Mouse (Mus musculus): ENCODE data around the gene Atp8a1.

DNA sequence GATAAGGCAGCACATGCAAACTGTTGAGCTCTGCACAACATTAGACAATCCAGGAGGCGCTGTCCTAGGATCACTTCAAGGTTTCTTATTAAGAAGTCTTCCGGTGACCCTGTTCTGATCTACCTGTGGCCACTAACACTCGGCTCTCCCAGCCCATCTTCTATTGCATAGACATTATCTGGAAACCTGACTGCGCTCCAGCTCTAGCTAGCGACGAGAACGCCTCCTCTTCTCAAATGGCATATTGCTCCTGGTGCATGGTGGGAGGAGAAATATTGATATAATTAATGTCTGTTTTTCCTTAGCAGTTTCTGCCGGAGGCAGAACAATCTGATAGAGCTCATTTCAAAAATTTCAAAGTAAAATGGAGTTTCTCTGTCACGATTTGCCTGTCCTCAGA lies 156.9 kb downstream of the Atp8a1 start:
- TF ChIP-seq TAL1 (IDR thresholded peaks at IDR 0.05; ENCODE audit: low read length) (no peak), GATA1 (IDR thresholded peaks at IDR 0.05; ENCODE audit: low read length) (no peak)

All from erythroblast, embryonic 14.5 days (primary cell).